Mouse (Mus musculus) MEL (cell line): ENCODE measurements at regions not wholly inside any gene's neighbourhood (a gene's known extent, or its start where the extent isn't known, plus 50 kb on each side); places are given as distances from the start of the nearest gene placed in this dataset.
A peak's percentile ranks its signal among the peaks of the same experiment; 100 is the strongest.

Experiments
- DNase-seq: peaks from one replicate; pipeline ENCODE4 v3.0.0; 2011; ENCODE audit warnings: low read depth, low spot score
- H3K27ac ChIP-seq: 2 replicates; pipeline ENCODE4 v1.5.1; 2012; ENCODE audit warnings: low read depth, mild to moderate bottlenecking, control low read depth, low read length, moderate library complexity; ENCODE audit not compliant: control insufficient read depth
- H3K27me3 ChIP-seq, 2 experiments: fragments of 150-350 bp in 1 of 2; sonication (generic) in 1 of 2; 2 replicates each; pipeline ENCODE4 v1.6.1; 2012; ENCODE audit warnings: low read length in 2 of 2, mild to moderate bottlenecking in 2 of 2, improper control_type of control experiment in 1 of 2, moderate library complexity in 1 of 2; ENCODE audit not compliant: insufficient read depth in 2 of 2, control insufficient read depth in 1 of 2
- H3K36me3 ChIP-seq, 2 experiments: 2 replicates each; pipeline ENCODE4 v1.6.1; 2012 to 2014; ENCODE audit warnings: low read length in 2 of 2, improper control_type of control experiment in 1 of 2, inconsistent platforms in 1 of 2, mild to moderate bottlenecking in 1 of 2; ENCODE audit not compliant: insufficient read depth in 2 of 2, control insufficient read depth in 1 of 2
- H3K4me1 ChIP-seq, 2 experiments: fragments of 150-350 bp in 1 of 2; sonication (generic) in 1 of 2; 2 replicates each; pipeline ENCODE4 v1.6.1; 2012; ENCODE audit warnings: low read length in 2 of 2, improper control_type of control experiment in 1 of 2, mild to moderate bottlenecking in 1 of 2; ENCODE audit not compliant: insufficient read depth in 2 of 2, control insufficient read depth in 1 of 2
- H3K4me3 ChIP-seq, 2 experiments: fragments of 150-350 bp in 1 of 2; sonication (generic) in 1 of 2; 2 replicates each; pipeline ENCODE4 v1.5.1; 2012; ENCODE audit warnings: low read depth in 2 of 2, low read length in 2 of 2, mild to moderate bottlenecking in 2 of 2, moderate library complexity in 2 of 2, control low read depth in 1 of 2, improper control_type of control experiment in 1 of 2; ENCODE audit not compliant: control insufficient read depth in 1 of 2, insufficient read depth in 1 of 2
- H3K79me2 ChIP-seq: 2 replicates; pipeline ENCODE4 v1.6.1; 2012; ENCODE audit warnings: mild to moderate bottlenecking, low read length, moderate library complexity; ENCODE audit not compliant: control insufficient read depth, poor library complexity, insufficient read depth
- H3K9ac ChIP-seq: 2 replicates; pipeline ENCODE4 v1.6.1; 2012; ENCODE audit warnings: low read depth, mild to moderate bottlenecking, control low read depth, low read length, moderate library complexity; ENCODE audit not compliant: control insufficient read depth, poor library complexity, severe bottlenecking
- H3K9me3 ChIP-seq: fragments of 150-350 bp; sonication (generic); replicated peaks from 2 replicates; pipeline ENCODE4 v1.6.1; 2012; ENCODE audit warnings: mild to moderate bottlenecking, low read length, improper control_type of control experiment, moderate library complexity; ENCODE audit not compliant: insufficient read depth
- CTCF ChIP-seq, 3 experiments: IDR thresholded peaks in 2 of 3; conservative IDR thresholded peaks in 1 of 3; 2 replicates each; pipeline ENCODE4 v1.5.1; 2011 to 2012; ENCODE audit warnings: low read length in 3 of 3, low read depth in 2 of 3, mild to moderate bottlenecking in 2 of 3, improper control_type of control experiment in 1 of 3, inconsistent platforms in 1 of 3, mixed read lengths in 1 of 3, moderate library complexity in 1 of 3; ENCODE audit not compliant: control insufficient read depth in 1 of 3, insufficient read depth in 1 of 3, poor library complexity in 1 of 3, severe bottlenecking in 1 of 3
- ELF1 ChIP-seq: IDR thresholded peaks from 2 replicates; pipeline ENCODE4 v1.6.1; 2014; ENCODE audit warnings: low read depth, mild to moderate bottlenecking, inconsistent platforms, low read length, improper control_type of control experiment, moderate library complexity
- GATA1 ChIP-seq: IDR thresholded peaks from 2 replicates; pipeline ENCODE4 v1.6.1; 2011; ENCODE audit warnings: low read depth, low read length, improper control_type of control experiment
- JUND ChIP-seq: IDR thresholded peaks from 2 replicates; pipeline ENCODE4 v1.6.1; 2011; ENCODE audit warnings: low read depth, mild to moderate bottlenecking, improper control_type of control experiment, low read length
- MAX ChIP-seq: IDR thresholded peaks from 2 replicates; pipeline ENCODE4 v1.6.1; 2011; ENCODE audit warnings: low read length, improper control_type of control experiment
- MEF2A ChIP-seq: IDR thresholded peaks from 2 replicates; pipeline ENCODE4 v1.6.1; 2014; ENCODE audit warnings: low read depth, mild to moderate bottlenecking, inconsistent platforms, low read length, improper control_type of control experiment; ENCODE audit not compliant: poor library complexity, insufficient replicate concordance, severe bottlenecking; ENCODE audit errors: extremely low read depth
- MXI1 ChIP-seq: IDR thresholded peaks from 2 replicates; pipeline ENCODE4 v1.6.1; 2011; ENCODE audit warnings: mild to moderate bottlenecking, low read depth, low read length, improper control_type of control experiment
- NELFE ChIP-seq: IDR thresholded peaks from 2 replicates; pipeline ENCODE4 v1.6.1; 2011; ENCODE audit warnings: low read depth, low read length, improper control_type of control experiment
- NRF1 ChIP-seq: IDR thresholded peaks from 2 replicates; pipeline ENCODE4 v1.6.1; 2014; ENCODE audit warnings: low read depth, mild to moderate bottlenecking, inconsistent platforms, low read length, improper control_type of control experiment, moderate library complexity; ENCODE audit not compliant: poor library complexity, insufficient read depth, severe bottlenecking
- POLR2A ChIP-seq, 2 experiments: IDR thresholded peaks; 2 replicates each; pipeline ENCODE4 v1.6.1; 2011 to 2012; ENCODE audit warnings: low read length in 2 of 2, mild to moderate bottlenecking in 2 of 2, control low read depth in 1 of 2, improper control_type of control experiment in 1 of 2, low read depth in 1 of 2, moderate library complexity in 1 of 2; ENCODE audit not compliant: control insufficient read depth in 1 of 2, insufficient read depth in 1 of 2, poor library complexity in 1 of 2
- POLR2AphosphoS5 ChIP-seq: IDR thresholded peaks from 2 replicates; pipeline ENCODE4 v1.6.1; 2012; ENCODE audit warnings: low read depth, borderline replicate concordance, mild to moderate bottlenecking, inconsistent platforms, low read length, moderate library complexity, mixed read lengths
- SMC3 ChIP-seq: IDR thresholded peaks from 2 replicates; pipeline ENCODE4 v1.6.1; 2011; ENCODE audit warnings: low read depth, low read length, improper control_type of control experiment
- TAL1 ChIP-seq: IDR thresholded peaks from 2 replicates; pipeline ENCODE4 v1.6.1; 2012; ENCODE audit warnings: mild to moderate bottlenecking, inconsistent platforms, low read length, moderate library complexity, mixed read lengths
- TBP ChIP-seq: IDR thresholded peaks from 2 replicates; pipeline ENCODE4 v1.8.0; 2011; ENCODE audit warnings: low read depth, low read length, improper control_type of control experiment
- ZC3H11A ChIP-seq: IDR thresholded peaks from 2 replicates; pipeline ENCODE4 v1.6.1; 2012; ENCODE audit warnings: low read depth, mild to moderate bottlenecking, inconsistent platforms, low read length, improper control_type of control experiment
- ZMIZ1 ChIP-seq: IDR thresholded peaks from 2 replicates; pipeline ENCODE4 v1.6.1; 2012; ENCODE audit warnings: low read depth, mild to moderate bottlenecking, inconsistent platforms, low read length, improper control_type of control experiment, moderate library complexity
- ZNF384 ChIP-seq: IDR thresholded peaks from 2 replicates; pipeline ENCODE4 v1.6.1; 2012; ENCODE audit warnings: low read depth, mild to moderate bottlenecking, inconsistent platforms, low read length, improper control_type of control experiment

- no peak overlapping the region for H3K9ac ChIP-seq
- DNase-seq: no peak
- TF ChIP-seq TBP: no peak
- TF ChIP-seq, all 39 proteins: peak for 0
Measured at GRCm38 (mm10) chr3:133680343-133680742, 135.4 kb upstream of the Tet2 start.

GRCm38 (mm10) chr3:133680805-133681204 is 135.9 kb upstream of the Tet2 start:
- no peaks in the 10 kb centered on the region for H3K9me3 ChIP-seq
- DNase-seq: no peak
- H3K79me2 ChIP-seq: no peaks in the 10 kb centered on the region
- H3K36me3 ChIP-seq: peaks cover 0 to 3% of the 10 kb centered on the region in 2 experiments; a peak in 1 of 4 replicates
- H3K9ac ChIP-seq: no peak overlapping the region
- TF ChIP-seq ZC3H11A (no peak), ELF1 (no peak), MAX (no peak), POLR2AphosphoS5 (no peak), GATA1 (no peak), JUND (no peak), ZMIZ1 (no peak), TBP (no peak), MXI1 (no peak), NELFE (no peak), NRF1 (no peak), SMC3 (no peak), MEF2A (no peak), ZNF384 (no peak), CTCF (IDR thresholded peaks at IDR 0.05 in 2 of 3, conservative IDR thresholded peaks at IDR 0.05 in 1 of 3; ENCODE audit: control insufficient read depth in 1 of 3, insufficient read depth in 1 of 3, low read depth in 2 of 3, low read length in 3 of 3, poor library complexity in 1 of 3, severe bottlenecking in 1 of 3) (no peak), TAL1 (no peak), POLR2A (IDR thresholded peaks at IDR 0.05; ENCODE audit: control insufficient read depth in 1 of 2, insufficient read depth in 1 of 2, low read depth in 1 of 2, low read length in 2 of 2, poor library complexity in 1 of 2) (no peak)
- H3K27me3 ChIP-seq: no peaks in the 10 kb centered on the region; a peak in 1 of 4 replicates
- no peak overlapping the region for H3K27ac ChIP-seq
- no peaks in the 10 kb centered on the region for H3K4me1 ChIP-seq
- no peak overlapping the region for H3K4me3 ChIP-seq

More at GRCm38 (mm10) chr3:133680343-133680742, 135.4 kb upstream of the Tet2 start:
- no peaks in the 10 kb centered on the region for H3K4me1 ChIP-seq
- H3K27ac ChIP-seq: no peak overlapping the region
- no peaks in the 10 kb centered on the region for H3K79me2 ChIP-seq
- H3K4me3 ChIP-seq: peak overlapping the region in 1 of 2 experiments; percentile 17; a peak in 1 of 4 replicates
- no peaks in the 10 kb centered on the region for H3K9me3 ChIP-seq
- H3K27me3 ChIP-seq: no peaks in the 10 kb centered on the region; a peak in 1 of 4 replicates
- peaks cover 0 to 3% of the 10 kb centered on the region in 2 experiments; a peak in 1 of 4 replicates for H3K36me3 ChIP-seq
